Mouse (Mus musculus) cerebellum, postnatal 4 days (tissue): ENCODE results near the gene Vash1.

Experiments used
- DNase-seq, 2 experiments: peaks; one replicate each; pipeline ENCODE4 v3.0.0; 2022; ENCODE audit warnings: low spot score in 2 of 2, mixed read lengths in 1 of 2

Vash1 gene

GRCm38 (mm10) chr12:86682178-86682577 is 3.7 kb downstream of the Vash1 start:
- DNase-seq: no peak

- DNase-seq: no peak
Observed at GRCm38 (mm10) chr12:86683698-86684097, 5.2 kb downstream of the Vash1 start.

- DNase-seq: no peak
Observed at GRCm38 (mm10) chr12:86685275-86685674, 6.8 kb downstream of the Vash1 start.

GRCm38 (mm10) chr12:86686551-86687330 is 8.2 kb downstream of the Vash1 start:
- peak in 1 of 2 experiments; percentile 69 for DNase-seq

- no peak for DNase-seq
Observed at GRCm38 (mm10) chr12:86687445-86687955, 9.0 kb downstream of the Vash1 start.

- DNase-seq: no peak
Observed at GRCm38 (mm10) chr12:86687971-86688573, 9.6 kb downstream of the Vash1 start.

- DNase-seq: no peak
Observed at GRCm38 (mm10) chr12:86688917-86689316, 10.4 kb downstream of the Vash1 start.

- no peak for DNase-seq
Observed at GRCm38 (mm10) chr12:86690700-86691485, 12.4 kb downstream of the Vash1 start.

- DNase-seq: no peak
Observed at GRCm38 (mm10) chr12:86692471-86693356, 14.2 kb downstream of the Vash1 start.

- no peak for DNase-seq
Observed at GRCm38 (mm10) chr12:86693389-86693788, 14.9 kb downstream of the Vash1 start.

- DNase-seq: no peak
Observed at GRCm38 (mm10) chr12:86694441-86694840, 15.9 kb downstream of the Vash1 start.

GRCm38 (mm10) chr12:86697996-86698395 is 19.5 kb downstream of the Vash1 start:
- DNase-seq: no peak

GRCm38 (mm10) chr12:86698537-86698936 is 20.0 kb downstream of the Vash1 start:
- no peak for DNase-seq

- DNase-seq: peak in 1 of 2 experiments; percentile 64
Observed at GRCm38 (mm10) chr12:86699965-86700926, 21.7 kb downstream of the Vash1 start.

- DNase-seq: no peak
Observed at GRCm38 (mm10) chr12:86700927-86701310, 22.4 kb downstream of the Vash1 start.

- no peak for DNase-seq
Observed at GRCm38 (mm10) chr12:86701491-86701890, 23.0 kb downstream of the Vash1 start.

- DNase-seq: no peak
Observed at GRCm38 (mm10) chr12:86702690-86703089, 24.2 kb downstream of the Vash1 start.

GRCm38 (mm10) chr12:86705843-86706242 is 27.3 kb downstream of the Vash1 start:
- DNase-seq: no peak

GRCm38 (mm10) chr12:86714026-86714425 is 35.5 kb downstream of the Vash1 start:
- DNase-seq: no peak

GRCm38 (mm10) chr12:86715401-86715800 is 36.9 kb downstream of the Vash1 start:
- peak; percentile 79 to 88 for DNase-seq
